Mouse (Mus musculus) stomach, postnatal 0 days (tissue): Measurements from ENCODE around the gene Sema4c.

Experiments
- CTCF ChIP-seq: IDR thresholded peaks from 2 replicates; pipeline ENCODE4 v1.5.1; 2016; ENCODE audit warnings: antibody characterized with exemption, low read depth, mild to moderate bottlenecking, moderate library complexity
- EP300 ChIP-seq: optimal IDR thresholded peaks from 2 replicates; pipeline ENCODE3; 2016; ENCODE audit warnings: antibody characterized with exemption

- TF ChIP-seq CTCF (no peak), EP300 (no peak)
Observed at GRCm38 (mm10) chr1:36541844-36542243, 16.3 kb downstream of the Sema4c start.
